Mouse (Mus musculus) stomach, embryonic 14.5 days (tissue): ENCODE data around the gene S100a7a. TPM values are rescaled to one million over a fixed set of nuclear protein-coding genes. Genes with fewer than 3 reads are reported as not detected.

Source experiments
- ATAC-seq: fragments of 200-750 bp; cut with Nextera tagmentation; 2 replicates; pipeline ENCODE4 v1.8.0; 2017; ENCODE audit warnings: low read depth, moderate TSS enrichment; ENCODE audit not compliant: insufficient number of reproducible peaks, insufficient read depth, low FRiP score
- H3K27ac ChIP-seq: fragments of 300-500 bp; sonication (generic); 2 replicates; pipeline ENCODE4 v1.5.1; 2014; ENCODE audit warnings: mild to moderate bottlenecking, low read length, moderate library complexity, mixed read lengths
- H3K27me3 ChIP-seq: fragments of 300-500 bp; sonication (generic); 2 replicates; pipeline ENCODE4 v1.6.1; 2014; ENCODE audit warnings: low read length, control low read depth, mixed read lengths; ENCODE audit not compliant: control insufficient read depth, insufficient read depth
- H3K36me3 ChIP-seq: fragments of 300-500 bp; sonication (generic); 2 replicates; pipeline ENCODE4 v1.6.1; 2014; ENCODE audit warnings: mild to moderate bottlenecking, control low read depth, low read length, moderate library complexity, mixed read lengths; ENCODE audit not compliant: control insufficient read depth, insufficient read depth
- H3K4me1 ChIP-seq: fragments of 300-500 bp; sonication (generic); 2 replicates; pipeline ENCODE4 v1.6.1; 2014; ENCODE audit warnings: low read length, control low read depth, mixed read lengths; ENCODE audit not compliant: control insufficient read depth, insufficient read depth
- H3K4me2 ChIP-seq: fragments of 300-500 bp; sonication (generic); replicated peaks from 2 replicates; pipeline ENCODE4 v1.6.1; 2014; ENCODE audit warnings: low read depth, low read length, control low read depth
- H3K4me3 ChIP-seq: fragments of 300-500 bp; sonication (generic); 2 replicates; pipeline ENCODE4 v1.5.1; 2014; ENCODE audit warnings: low read depth, low read length, control low read depth
- H3K9ac ChIP-seq: fragments of 300-500 bp; sonication (generic); replicated peaks from 2 replicates; pipeline ENCODE4 v1.6.1; 2014; ENCODE audit warnings: low read depth, mild to moderate bottlenecking, control low read depth, low read length, moderate library complexity, mixed read lengths
- H3K9me3 ChIP-seq: fragments of 300-500 bp; sonication (generic); 2 replicates; pipeline ENCODE4 v1.6.1; 2016; ENCODE audit warnings: low read depth, low read length, control low read depth; ENCODE audit not compliant: control insufficient read depth
- WGBS: fragments of 180-500 bp; shearing (Covaris S2); extraction: QIAGEN DNeasy Blood & Tissue Kit; methylation state at CpG from one replicate; pipeline ENCODE4 v1.1.7; 2014; 5-methylcytosine and 5-hydroxymethylcytosine counted together
- polyA plus RNA-seq: library from polyadenylated mRNA; unstranded; fragments of >200 nt; fragmentation: Nextera tagmentation; extraction: Ambion mirVana; gene quantifications from 2 replicates; pipeline ENCODE4 v1.2.1, GENCODE M21; 2014

The S100a7a gene
- polyA plus RNA-seq, 1 experiment from 2014 or later, result not detected

DNA sequence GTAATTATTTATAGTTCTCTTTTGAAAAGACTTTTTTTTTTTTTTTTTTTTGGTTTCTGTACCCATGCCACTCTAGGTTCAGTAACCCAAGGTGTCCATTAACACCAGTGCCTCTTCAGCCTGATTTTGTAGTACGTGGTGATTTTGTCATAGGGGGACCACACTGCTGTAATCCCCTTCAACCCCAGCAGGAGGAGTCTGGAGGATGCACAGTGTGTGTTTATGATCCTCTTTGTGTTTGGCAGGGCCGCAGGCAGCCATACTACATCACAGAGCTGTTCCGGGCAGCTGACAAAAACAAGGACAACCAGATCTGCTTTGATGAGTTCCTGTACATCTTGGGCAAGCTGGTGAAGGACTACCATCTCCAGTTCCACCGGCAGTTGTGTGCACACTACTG is 3.6 kb downstream of the S100a7a start:
- Histone ChIP-seq H3K27me3 (no peaks in the 10 kb centered on the region), H3K9ac (no peak overlapping the region), H3K4me1 (no peaks in the 10 kb centered on the region), H3K4me2 (no peak overlapping the region), H3K9me3 (no peaks in the 10 kb centered on the region), H3K36me3 (no peaks in the 10 kb centered on the region), H3K27ac (no peak overlapping the region), H3K4me3 (no peak overlapping the region)
- no peak for ATAC-seq
- 76% methylated on average over 4 of the region's 4 CpGs for WGBS

DNA sequence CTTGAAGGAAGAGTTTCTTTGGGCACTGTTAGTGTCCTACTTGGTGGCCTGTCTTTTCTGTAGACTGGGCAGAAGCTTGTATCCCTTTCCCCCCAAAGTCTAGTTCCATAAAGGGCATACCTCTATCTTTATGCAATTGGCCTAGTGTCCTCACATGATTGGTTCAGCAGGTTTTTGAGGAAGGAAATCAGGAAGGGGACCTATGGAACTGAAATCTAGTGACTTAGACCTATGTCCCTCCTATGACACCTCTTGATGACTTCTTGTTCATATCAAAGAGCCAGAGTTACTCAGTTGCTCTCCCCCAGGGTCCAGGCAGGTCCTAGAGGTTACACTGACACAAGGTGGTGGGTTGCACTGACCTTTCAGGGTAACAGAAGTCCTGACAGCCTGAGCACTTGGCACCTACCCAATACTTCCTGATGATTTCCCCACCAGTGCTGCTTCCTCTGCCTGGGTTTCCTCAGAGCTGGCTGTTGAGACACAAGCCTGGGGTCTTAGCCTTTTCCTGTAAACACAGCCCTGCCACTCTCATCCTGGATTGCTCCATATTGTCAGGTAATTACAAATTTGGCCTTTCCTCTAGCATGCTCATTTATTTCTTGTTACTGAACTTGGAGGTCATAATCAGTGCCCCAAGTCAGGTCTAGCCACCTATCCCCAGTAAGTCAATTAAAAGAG is 5.7 kb downstream of the S100a7a start:
- Histone ChIP-seq H3K27ac (no peak overlapping the region), H3K27me3 (no peaks in the 10 kb centered on the region), H3K9ac (no peak overlapping the region), H3K4me3 (no peak overlapping the region), H3K9me3 (no peaks in the 10 kb centered on the region), H3K4me1 (no peaks in the 10 kb centered on the region), H3K36me3 (no peaks in the 10 kb centered on the region), H3K4me2 (no peak overlapping the region)
- ATAC-seq, result no peak

DNA sequence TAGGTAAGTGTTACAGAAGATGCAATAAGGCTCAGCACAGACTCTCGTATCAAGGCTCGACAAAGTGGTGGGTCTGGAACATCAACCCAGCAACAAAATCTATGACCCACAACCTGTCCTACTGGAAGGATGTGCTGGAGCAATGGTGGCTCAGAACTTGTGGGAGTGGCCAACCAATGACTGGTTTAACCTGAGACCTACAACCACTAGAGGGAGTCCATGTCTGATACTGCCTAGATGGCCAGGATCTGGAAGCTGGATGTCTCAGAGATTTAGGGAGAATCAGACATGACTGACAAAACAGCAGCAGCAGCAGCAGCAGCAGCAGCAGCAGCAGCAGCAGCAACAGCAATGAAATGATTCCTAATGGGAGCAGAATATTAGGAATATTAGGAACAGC is 10.4 kb downstream of the S100a7a start:
- H3K9ac ChIP-seq, result no peak overlapping the region
- H3K4me1 ChIP-seq, result no peaks in the 10 kb centered on the region
- WGBS, result 77% methylated on average over 2 of the region's 2 CpGs
- no peak overlapping the region for H3K4me3 ChIP-seq
- no peak overlapping the region for H3K27ac ChIP-seq
- no peak for ATAC-seq
- H3K4me2 ChIP-seq, result no peak overlapping the region
- H3K27me3 ChIP-seq, result no peaks in the 10 kb centered on the region
- H3K36me3 ChIP-seq, result no peaks in the 10 kb centered on the region
- H3K9me3 ChIP-seq, result no peaks in the 10 kb centered on the region

DNA sequence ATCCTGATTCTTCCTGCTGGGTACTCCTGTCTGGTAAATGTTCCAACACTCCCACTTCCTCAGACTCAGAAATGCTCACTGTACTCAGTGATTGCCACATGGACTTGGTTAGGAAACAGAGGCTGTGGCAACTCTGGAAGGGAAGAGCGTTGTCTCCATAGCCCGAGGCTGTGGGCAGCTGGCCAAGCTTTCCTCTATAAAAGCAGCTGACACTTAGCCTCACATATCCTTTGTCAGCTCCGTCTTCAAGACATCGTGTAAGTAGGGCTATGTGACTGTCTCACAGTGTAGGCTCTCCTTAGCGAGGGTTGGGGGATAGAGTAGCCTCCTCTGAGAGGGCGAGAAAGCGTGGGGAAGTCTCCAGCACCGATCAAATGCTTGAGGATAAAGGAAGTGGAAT is 15.0 kb downstream of the S100a7a start, which contains the start of gene S100a8:
Gene S100a8, plus strand, starts transcription at position 133 of the 400 bp plus-strand sequence.
- ATAC-seq, result no peak
- Histone ChIP-seq H3K4me3 (no peak within 1 kb of the TSS), H3K4me1 (no peaks in the 10 kb centered on the region), H3K4me2 (no peak within 1 kb of the TSS), H3K36me3 (no peaks in the 10 kb centered on the region), H3K9ac (no peak within 1 kb of the TSS), H3K9me3 (no peaks in the 10 kb centered on the region), H3K27ac (no peak within 1 kb of the TSS), H3K27me3 (no peaks in the 10 kb centered on the region)
- WGBS, result 67% methylated on average over 8 of the region's 8 CpGs

DNA sequence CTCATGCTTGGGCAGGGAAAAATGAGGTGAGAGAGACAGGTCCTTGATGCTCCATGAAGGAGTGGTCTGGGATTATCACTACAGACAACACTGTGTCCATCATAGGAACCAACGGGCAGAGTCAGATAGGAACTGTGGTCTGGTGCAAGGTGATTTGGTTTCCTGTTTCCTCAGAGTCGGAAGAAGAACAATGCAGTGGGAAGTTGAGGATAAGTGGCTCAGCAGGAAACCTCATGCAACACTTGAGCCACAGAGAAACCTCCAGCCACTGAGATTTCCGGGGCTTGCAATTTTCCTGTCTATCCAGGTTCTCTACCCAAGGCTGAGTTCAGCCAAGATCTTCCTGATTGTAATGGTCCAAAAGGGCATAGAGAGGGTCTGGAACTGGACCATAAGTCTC is 24.8 kb downstream of the S100a7a start:
- no peaks in the 10 kb centered on the region for H3K4me1 ChIP-seq
- H3K9me3 ChIP-seq, result no peaks in the 10 kb centered on the region
- WGBS, result 54% methylated on average over 3 of the region's 3 CpGs
- H3K4me2 ChIP-seq, result no peak overlapping the region
- ATAC-seq, result no peak
- no peak overlapping the region for H3K27ac ChIP-seq
- H3K4me3 ChIP-seq, result no peak overlapping the region
- no peak overlapping the region for H3K9ac ChIP-seq
- no peaks in the 10 kb centered on the region for H3K36me3 ChIP-seq
- no peaks in the 10 kb centered on the region for H3K27me3 ChIP-seq

DNA sequence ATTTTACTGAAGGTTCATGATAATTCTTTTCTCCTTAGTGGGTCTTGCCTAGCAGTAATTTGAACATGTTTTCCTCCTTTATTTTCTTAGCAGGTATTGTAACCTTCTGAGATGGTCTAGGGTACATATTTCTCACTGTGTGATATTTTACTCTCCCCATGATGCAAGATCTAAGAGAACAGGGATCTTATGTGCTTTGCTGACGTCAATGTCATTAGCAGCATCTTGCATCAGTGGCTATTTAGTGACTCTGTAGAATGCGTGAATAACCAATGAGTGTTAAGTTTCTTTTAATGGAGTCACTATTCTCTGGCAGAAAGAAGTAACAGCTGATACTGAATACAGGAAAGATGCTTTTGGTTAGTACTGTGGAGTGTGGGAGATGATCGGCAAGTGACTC is 30.1 kb downstream of the S100a7a start:
- H3K9ac ChIP-seq, result no peak overlapping the region
- no peaks in the 10 kb centered on the region for H3K27me3 ChIP-seq
- WGBS, result 85% methylated on average over 3 of the region's 3 CpGs
- H3K4me1 ChIP-seq, result no peaks in the 10 kb centered on the region
- no peak overlapping the region for H3K4me3 ChIP-seq
- H3K27ac ChIP-seq, result no peak overlapping the region
- no peak for ATAC-seq
- no peaks in the 10 kb centered on the region for H3K9me3 ChIP-seq
- no peak overlapping the region for H3K4me2 ChIP-seq
- no peaks in the 10 kb centered on the region for H3K36me3 ChIP-seq

DNA sequence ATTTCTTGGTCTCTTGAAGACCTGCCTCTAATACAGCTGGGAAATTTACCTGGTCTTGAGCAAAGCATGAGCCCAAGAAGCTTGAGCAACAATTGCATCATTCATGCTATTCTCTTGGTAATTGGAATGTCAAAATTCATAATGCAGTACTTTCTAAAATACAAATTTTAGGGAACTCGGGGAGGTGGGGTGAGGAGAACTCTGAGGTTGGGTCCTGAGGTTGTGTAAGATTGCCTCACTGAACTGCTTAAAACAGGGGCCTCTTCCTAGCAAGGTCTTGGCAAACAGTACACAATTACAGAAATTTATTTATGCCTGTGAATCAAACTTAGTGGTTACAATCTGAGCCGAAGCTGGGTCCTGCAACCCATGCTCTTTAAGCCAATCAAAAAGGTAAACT is 33.0 kb downstream of the S100a7a start:
- ATAC-seq, result no peak
- Histone ChIP-seq H3K4me2 (no peak overlapping the region), H3K9me3 (no peaks in the 10 kb centered on the region), H3K36me3 (no peaks in the 10 kb centered on the region), H3K4me1 (no peaks in the 10 kb centered on the region), H3K27ac (no peak overlapping the region), H3K4me3 (no peak overlapping the region), H3K9ac (no peak overlapping the region), H3K27me3 (no peaks in the 10 kb centered on the region)
- 86% methylated on average over 2 of the region's 2 CpGs for WGBS

DNA sequence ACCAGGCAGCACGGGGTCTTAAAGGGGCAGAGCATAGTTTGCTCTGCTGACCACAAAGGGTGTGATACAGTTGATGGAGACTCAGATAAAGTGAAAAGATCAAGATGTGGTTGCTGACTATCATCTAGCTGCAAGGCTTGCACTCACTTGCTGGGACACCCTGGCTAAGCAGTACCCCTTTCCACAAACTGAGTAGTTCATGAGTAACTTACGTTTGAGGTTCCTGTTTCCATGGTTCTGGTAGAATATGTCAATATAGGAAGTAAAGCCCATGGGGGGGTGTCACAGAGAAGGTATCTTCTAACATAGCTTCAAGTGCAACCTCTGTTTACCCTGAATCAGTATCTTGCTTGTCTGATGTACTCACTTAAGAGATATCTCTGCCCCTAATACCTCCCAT is 39.7 kb downstream of the S100a7a start:
- Histone ChIP-seq H3K4me2 (no peak overlapping the region), H3K27me3 (no peaks in the 10 kb centered on the region), H3K4me3 (no peak overlapping the region), H3K36me3 (no peaks in the 10 kb centered on the region), H3K9me3 (no peaks in the 10 kb centered on the region), H3K9ac (no peak overlapping the region), H3K27ac (no peak overlapping the region), H3K4me1 (no peaks in the 10 kb centered on the region)
- no peak for ATAC-seq
- WGBS, result 85% methylated on average over 2 of the region's 2 CpGs

DNA sequence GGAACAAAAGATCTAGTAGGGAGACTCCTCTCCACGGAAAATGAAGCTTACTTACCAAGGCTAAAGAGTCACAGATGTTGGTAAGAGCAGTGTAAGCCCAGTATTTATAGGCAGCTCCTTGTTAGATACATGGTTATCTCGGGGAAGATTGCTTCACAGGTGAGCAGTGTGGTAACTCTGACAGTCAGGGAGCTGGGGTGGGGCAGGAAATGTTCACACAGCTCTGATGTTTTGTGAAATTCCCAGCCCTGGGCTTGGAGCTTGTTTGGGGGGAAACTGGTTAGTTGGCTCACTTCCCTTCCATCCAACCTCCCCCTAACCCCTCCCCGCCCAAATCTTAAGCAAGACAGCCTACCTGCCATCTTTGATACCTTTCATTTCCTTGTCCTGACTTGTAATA is 41.8 kb downstream of the S100a7a start, which contains the start of gene S100a9:
Gene S100a9, minus strand, starts transcription at position 109 of the 400 bp plus-strand sequence.
- 57% methylated on average over 3 of the region's 3 CpGs for WGBS
- Histone ChIP-seq H3K27ac (no peak within 1 kb of the TSS), H3K27me3 (no peaks in the 10 kb centered on the region), H3K9ac (no peak within 1 kb of the TSS), H3K9me3 (no peaks in the 10 kb centered on the region), H3K4me2 (no peak within 1 kb of the TSS), H3K4me1 (no peaks in the 10 kb centered on the region), H3K36me3 (no peaks in the 10 kb centered on the region), H3K4me3 (no peak within 1 kb of the TSS)
- no peak for ATAC-seq
